Mouse (Mus musculus) stomach, embryonic 14.5 days (tissue): ENCODE results near the gene Hip1r. TPM values are rescaled to one million over a fixed set of nuclear protein-coding genes. Genes with fewer than 3 reads are reported as not detected.
A peak's percentile ranks its signal among the peaks of the same experiment; 100 is the strongest.

Experiments
- ATAC-seq: fragments of 200-750 bp; cut with Nextera tagmentation; 2 replicates; pipeline ENCODE4 v1.8.0; 2017; ENCODE audit warnings: low read depth, moderate TSS enrichment; ENCODE audit not compliant: insufficient number of reproducible peaks, insufficient read depth, low FRiP score
- H3K27ac ChIP-seq: fragments of 300-500 bp; sonication (generic); 2 replicates; pipeline ENCODE4 v1.5.1; 2014; ENCODE audit warnings: mild to moderate bottlenecking, low read length, moderate library complexity, mixed read lengths
- H3K27me3 ChIP-seq: fragments of 300-500 bp; sonication (generic); 2 replicates; pipeline ENCODE4 v1.6.1; 2014; ENCODE audit warnings: low read length, control low read depth, mixed read lengths; ENCODE audit not compliant: control insufficient read depth, insufficient read depth
- H3K36me3 ChIP-seq: fragments of 300-500 bp; sonication (generic); 2 replicates; pipeline ENCODE4 v1.6.1; 2014; ENCODE audit warnings: mild to moderate bottlenecking, control low read depth, low read length, moderate library complexity, mixed read lengths; ENCODE audit not compliant: control insufficient read depth, insufficient read depth
- H3K4me1 ChIP-seq: fragments of 300-500 bp; sonication (generic); 2 replicates; pipeline ENCODE4 v1.6.1; 2014; ENCODE audit warnings: low read length, control low read depth, mixed read lengths; ENCODE audit not compliant: control insufficient read depth, insufficient read depth
- H3K4me2 ChIP-seq: fragments of 300-500 bp; sonication (generic); replicated peaks from 2 replicates; pipeline ENCODE4 v1.6.1; 2014; ENCODE audit warnings: low read depth, low read length, control low read depth
- H3K4me3 ChIP-seq: fragments of 300-500 bp; sonication (generic); 2 replicates; pipeline ENCODE4 v1.5.1; 2014; ENCODE audit warnings: low read depth, low read length, control low read depth
- H3K9ac ChIP-seq: fragments of 300-500 bp; sonication (generic); replicated peaks from 2 replicates; pipeline ENCODE4 v1.6.1; 2014; ENCODE audit warnings: low read depth, mild to moderate bottlenecking, control low read depth, low read length, moderate library complexity, mixed read lengths
- H3K9me3 ChIP-seq: fragments of 300-500 bp; sonication (generic); 2 replicates; pipeline ENCODE4 v1.6.1; 2016; ENCODE audit warnings: low read depth, low read length, control low read depth; ENCODE audit not compliant: control insufficient read depth
- WGBS: fragments of 180-500 bp; shearing (Covaris S2); extraction: QIAGEN DNeasy Blood & Tissue Kit; methylation state at CpG from one replicate; pipeline ENCODE4 v1.1.7; 2014; 5-methylcytosine and 5-hydroxymethylcytosine counted together
- polyA plus RNA-seq: library from polyadenylated mRNA; unstranded; fragments of >200 nt; fragmentation: Nextera tagmentation; extraction: Ambion mirVana; gene quantifications from 2 replicates; pipeline ENCODE4 v1.2.1, GENCODE M21; 2014

The Hip1r gene
- polyA plus RNA-seq, 1 experiment from 2014 or later: 16.9 TPM

- 63% methylated on average over 4 of the region's 4 CpGs for WGBS
- H3K4me3 ChIP-seq: no peak overlapping the region
- H3K9me3 ChIP-seq: no peaks in the 10 kb centered on the region
- H3K4me2 ChIP-seq: no peak overlapping the region
- peaks cover 20% of the 10 kb centered on the region for H3K4me1 ChIP-seq
- H3K27me3 ChIP-seq: no peaks in the 10 kb centered on the region
- H3K9ac ChIP-seq: no peak overlapping the region
- no peaks in the 10 kb centered on the region for H3K36me3 ChIP-seq
- H3K27ac ChIP-seq: 0 out of 2 replicates have a peak overlapping the region, but pooled peaks have one; percentile 15
- no peak for ATAC-seq
Observed at GRCm38 (mm10) chr5:123987511-123987910, 14.1 kb downstream of the Hip1r start.

- ATAC-seq: no peak
- Histone ChIP-seq H3K4me1 (peaks cover 22% of the 10 kb centered on the region), H3K9ac (no peak overlapping the region), H3K27ac (no peak overlapping the region), H3K36me3 (no peaks in the 10 kb centered on the region), H3K4me2 (no peak overlapping the region), H3K9me3 (no peaks in the 10 kb centered on the region), H3K4me3 (no peak overlapping the region), H3K27me3 (no peaks in the 10 kb centered on the region)
- 60% methylated on average over 20 of the region's 20 CpGs for WGBS
Observed at GRCm38 (mm10) chr5:123989941-123990885, 16.8 kb downstream of the Hip1r start.

DNA sequence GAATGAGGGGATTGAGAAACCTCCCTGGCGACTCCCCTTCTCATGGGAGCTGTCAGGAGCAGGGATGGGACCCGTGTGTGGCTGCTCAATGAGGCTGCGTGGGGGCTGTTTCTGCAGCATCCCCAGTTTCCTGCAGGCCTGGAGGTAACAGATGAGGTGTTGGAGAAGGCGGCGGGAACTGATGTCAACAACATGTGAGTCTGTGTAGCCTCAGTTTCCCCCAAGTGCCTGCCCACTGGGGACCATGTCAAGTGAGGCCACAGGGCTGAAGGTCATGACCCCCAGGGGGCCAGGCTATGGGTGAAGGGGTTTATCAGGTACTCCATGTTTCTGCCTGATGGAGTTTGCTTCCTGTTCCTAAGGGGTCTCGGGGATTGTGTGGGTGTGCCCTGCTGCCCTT lies 17.9 kb downstream of the Hip1r start:
- no peak for ATAC-seq
- Histone ChIP-seq H3K9ac (no peak overlapping the region), H3K27ac (no peak overlapping the region), H3K4me2 (no peak overlapping the region), H3K9me3 (no peaks in the 10 kb centered on the region), H3K36me3 (no peaks in the 10 kb centered on the region; the same call in 1 of the 2 replicates), H3K4me3 (no peak overlapping the region), H3K27me3 (no peaks in the 10 kb centered on the region), H3K4me1 (peaks cover 22% of the 10 kb centered on the region)
- 78% methylated on average over 6 of the region's 6 CpGs for WGBS

GRCm38 (mm10) chr5:123992193-123992637 lies 18.8 kb downstream of the Hip1r start:
- Histone ChIP-seq H3K27ac (peak overlapping the region; percentile 41), H3K4me3 (no peak overlapping the region), H3K27me3 (no peaks in the 10 kb centered on the region), H3K36me3 (no peaks in the 10 kb centered on the region; the same call in 1 of the 2 replicates), H3K9ac (no peak overlapping the region), H3K9me3 (no peaks in the 10 kb centered on the region), H3K4me1 (peaks cover 14% of the 10 kb centered on the region), H3K4me2 (no peak overlapping the region)
- no peak for ATAC-seq
- 70% methylated on average over 10 of the region's 10 CpGs for WGBS

GRCm38 (mm10) chr5:123992794-123993193 lies 19.4 kb downstream of the Hip1r start:
- WGBS: 36% methylated on average over 5 of the region's 5 CpGs

DNA sequence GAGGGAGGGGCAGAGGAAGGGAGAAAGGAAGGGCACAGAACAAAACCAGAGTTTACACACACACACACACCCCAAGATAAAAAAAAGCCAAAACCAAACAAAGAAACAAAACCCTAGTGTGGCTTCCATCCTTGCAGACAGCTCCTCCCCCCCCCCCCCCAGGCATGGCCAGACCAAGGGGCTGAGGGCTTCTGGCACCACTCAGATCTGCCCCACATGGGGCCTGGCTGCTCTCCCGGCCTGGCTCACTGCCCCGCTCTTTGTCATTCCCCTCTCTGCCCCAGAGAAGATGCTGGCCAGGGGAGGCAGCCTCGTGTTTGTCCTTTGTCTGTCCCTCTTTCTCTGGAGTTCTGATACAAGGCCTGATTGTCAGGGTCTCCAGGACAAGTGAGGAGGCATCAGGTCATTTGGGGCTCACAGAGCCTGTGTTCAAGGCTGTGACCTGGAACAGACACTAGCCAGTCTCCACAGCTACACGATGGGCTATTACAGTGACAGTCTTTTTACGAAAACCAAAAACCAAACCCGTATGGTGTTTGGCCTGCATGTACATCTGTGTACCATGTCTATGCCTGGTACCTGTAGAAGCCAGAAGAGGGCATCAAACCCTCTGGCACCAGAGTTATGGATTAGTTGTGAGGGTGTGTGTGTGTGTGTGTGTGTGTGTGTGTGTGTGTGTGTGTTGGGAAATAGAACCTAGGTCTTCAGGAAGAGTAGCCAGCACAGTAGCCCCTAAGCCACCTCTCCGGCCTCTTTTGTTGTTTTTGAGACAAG lies 20.0 kb downstream of the Hip1r start:
- Histone ChIP-seq H3K27me3 (no peaks in the 10 kb centered on the region), H3K9me3 (no peaks in the 10 kb centered on the region), H3K4me3 (no peak overlapping the region), H3K27ac (no peak overlapping the region), H3K9ac (no peak overlapping the region), H3K4me2 (no peak overlapping the region), H3K4me1 (peaks cover 9% of the 10 kb centered on the region), H3K36me3 (no peaks in the 10 kb centered on the region; the same call in 1 of the 2 replicates)
- 63% methylated on average over 7 of the region's 7 CpGs for WGBS
- no peak for ATAC-seq

More at GRCm38 (mm10) chr5:123992794-123993193, 19.4 kb downstream of the Hip1r start:
- H3K27me3 ChIP-seq: no peaks in the 10 kb centered on the region
- H3K4me1 ChIP-seq: peaks cover 11% of the 10 kb centered on the region
- H3K9me3 ChIP-seq: no peaks in the 10 kb centered on the region
- no peaks in the 10 kb centered on the region; the same call in 1 of the 2 replicates for H3K36me3 ChIP-seq
- H3K4me2 ChIP-seq: no peak overlapping the region
- H3K4me3 ChIP-seq: no peak overlapping the region
- peak; percentile 35; the same call in 1 of the 2 replicates for ATAC-seq
- no peak overlapping the region for H3K9ac ChIP-seq
- H3K27ac ChIP-seq: peak overlapping the region; percentile 41

- H3K27me3 ChIP-seq: no peaks in the 10 kb centered on the region
- no peak overlapping the region for H3K27ac ChIP-seq
- ATAC-seq: no peak
- H3K9me3 ChIP-seq: no peaks in the 10 kb centered on the region
- WGBS: 91% methylated on average over 7 of the region's 7 CpGs
- no peak overlapping the region for H3K4me2 ChIP-seq
- peaks cover 9% of the 10 kb centered on the region for H3K4me1 ChIP-seq
- H3K9ac ChIP-seq: no peak overlapping the region
- H3K36me3 ChIP-seq: no peaks in the 10 kb centered on the region; the same call in 1 of the 2 replicates
- no peak overlapping the region for H3K4me3 ChIP-seq
Observed at GRCm38 (mm10) chr5:123994468-123994867, 21.0 kb downstream of the Hip1r start.

GRCm38 (mm10) chr5:123995388-123995787 lies 22.0 kb downstream of the Hip1r start:
- Histone ChIP-seq H3K4me3 (no peak overlapping the region), H3K27ac (no peak overlapping the region), H3K27me3 (no peaks in the 10 kb centered on the region), H3K4me1 (peaks cover 9% of the 10 kb centered on the region), H3K4me2 (no peak overlapping the region), H3K9ac (no peak overlapping the region), H3K9me3 (no peaks in the 10 kb centered on the region), H3K36me3 (no peaks in the 10 kb centered on the region; the same call in 1 of the 2 replicates)
- ATAC-seq: no peak
- WGBS: 63% methylated on average over 6 of the region's 6 CpGs
